Mouse (Mus musculus) CH12.LX (cell line): ENCODE data around the gene Rab10.

Source experiments
- CTCF ChIP-seq, 2 experiments: IDR thresholded peaks in 1 of 2; conservative IDR thresholded peaks in 1 of 2; 2 replicates each; pipeline ENCODE4 v1.5.1; 2011 to 2012; ENCODE audit warnings: low read depth in 2 of 2, low read length in 2 of 2, improper control_type of control experiment in 1 of 2, inconsistent platforms in 1 of 2, mild to moderate bottlenecking in 1 of 2, moderate library complexity in 1 of 2
- E2F4 ChIP-seq: IDR thresholded peaks from 2 replicates; pipeline ENCODE4 v1.6.1; 2011; ENCODE audit warnings: low read depth, low read length, improper control_type of control experiment; ENCODE audit not compliant: insufficient replicate concordance
- JUND ChIP-seq: conservative IDR thresholded peaks from 2 replicates; pipeline ENCODE4 v1.6.1; 2011; ENCODE audit warnings: low read depth, low read length, improper control_type of control experiment
- MAZ ChIP-seq: IDR thresholded peaks from 2 replicates; pipeline ENCODE4 v1.6.1; 2012; ENCODE audit warnings: low read depth, mild to moderate bottlenecking, inconsistent platforms, low read length, improper control_type of control experiment, moderate library complexity
- POLR2A ChIP-seq: IDR thresholded peaks from 2 replicates; pipeline ENCODE4 v1.6.1; 2011; ENCODE audit warnings: low read depth, mild to moderate bottlenecking, improper control_type of control experiment, low read length
- USF1 ChIP-seq: IDR thresholded peaks from 2 replicates; pipeline ENCODE4 v1.6.1; 2014; ENCODE audit warnings: low read depth, mild to moderate bottlenecking, inconsistent platforms, low read length, improper control_type of control experiment
- ZC3H11A ChIP-seq: IDR thresholded peaks from 2 replicates; pipeline ENCODE4 v1.6.1; 2012; ENCODE audit warnings: low read depth, mild to moderate bottlenecking, inconsistent platforms, low read length, improper control_type of control experiment

- TF ChIP-seq CTCF (conservative IDR thresholded peaks at IDR 0.05 in 1 of 2, IDR thresholded peaks at IDR 0.05 in 1 of 2; ENCODE audit: low read depth in 2 of 2, low read length in 2 of 2) (no peak), POLR2A (no peak), MAZ (no peak), JUND (no peak), ZC3H11A (no peak), E2F4 (no peak), USF1 (no peak)
Observed at GRCm38 (mm10) chr12:3255435-3255834, 54.3 kb downstream of the Rab10 start.
